Mouse (Mus musculus) stomach, postnatal 0 days (tissue): ENCODE results near the gene Acadm. TPM values are rescaled to one million over a fixed set of nuclear protein-coding genes. Genes with fewer than 3 reads are reported as not detected.

Source experiments
- ATAC-seq: fragments of 200-750 bp; cut with Nextera tagmentation; 2 replicates; pipeline ENCODE4 v1.8.0; 2017; ENCODE audit not compliant: low FRiP score, low TSS enrichment
- DNase-seq: peaks from one replicate; pipeline ENCODE4 v3.0.0-alpha.2; 2016; ENCODE audit warnings: low spot score
- H3K27ac ChIP-seq: fragments of 300-500 bp; sonication (generic); replicated peaks from 2 replicates; pipeline ENCODE4 v1.5.1; 2014; ENCODE audit warnings: mild to moderate bottlenecking, control low read depth
- H3K27me3 ChIP-seq: fragments of 300-500 bp; sonication (generic); 2 replicates; pipeline ENCODE4 v1.6.1; 2014; ENCODE audit warnings: low read length; ENCODE audit not compliant: control insufficient read depth, insufficient read depth
- H3K36me3 ChIP-seq: fragments of 300-500 bp; sonication (generic); 2 replicates; pipeline ENCODE4 v1.6.1; 2014; ENCODE audit warnings: low read length, mixed read lengths; ENCODE audit not compliant: control insufficient read depth, insufficient read depth
- H3K4me1 ChIP-seq: fragments of 300-500 bp; sonication (generic); replicated peaks from 2 replicates; pipeline ENCODE4 v1.6.1; 2014; ENCODE audit warnings: antibody characterized with exemption; ENCODE audit not compliant: control insufficient read depth, insufficient read depth
- H3K4me2 ChIP-seq: fragments of 300-500 bp; sonication (generic); replicated peaks from 2 replicates; pipeline ENCODE4 v1.6.1; 2014; ENCODE audit warnings: low read depth, mild to moderate bottlenecking, control low read depth, moderate library complexity
- H3K4me3 ChIP-seq: fragments of 300-500 bp; sonication (generic); 2 replicates; pipeline ENCODE4 v1.5.1; 2014; ENCODE audit warnings: low read depth, low read length, control low read depth
- H3K9ac ChIP-seq: fragments of 300-500 bp; sonication (generic); 2 replicates; pipeline ENCODE4 v1.6.1; 2014; ENCODE audit warnings: mild to moderate bottlenecking, low read length, control low read depth, mixed read lengths
- H3K9me3 ChIP-seq: fragments of 300-500 bp; sonication (generic); 2 replicates; pipeline ENCODE4 v1.6.1; 2016; ENCODE audit warnings: low read length; ENCODE audit not compliant: control insufficient read depth
- CTCF ChIP-seq: IDR thresholded peaks from 2 replicates; pipeline ENCODE4 v1.5.1; 2016; ENCODE audit warnings: antibody characterized with exemption, low read depth, mild to moderate bottlenecking, moderate library complexity
- EP300 ChIP-seq: optimal IDR thresholded peaks from 2 replicates; pipeline ENCODE3; 2016; ENCODE audit warnings: antibody characterized with exemption
- WGBS: fragments of 180-500 bp; shearing (Covaris S2); extraction: QIAGEN DNeasy Blood & Tissue Kit; methylation state at CpG from one replicate; pipeline ENCODE4 v1.1.7; 2014; 5-methylcytosine and 5-hydroxymethylcytosine counted together
- polyA plus RNA-seq: library from polyadenylated mRNA; unstranded; fragments of >200 nt; fragmentation: Nextera tagmentation; extraction: Ambion mirVana; gene quantifications from 2 replicates; pipeline ENCODE4 v1.2.1, GENCODE M21; 2015

Acadm gene
- polyA plus RNA-seq, 1 experiment from 2014 or later, result 85.5 TPM

DNA sequence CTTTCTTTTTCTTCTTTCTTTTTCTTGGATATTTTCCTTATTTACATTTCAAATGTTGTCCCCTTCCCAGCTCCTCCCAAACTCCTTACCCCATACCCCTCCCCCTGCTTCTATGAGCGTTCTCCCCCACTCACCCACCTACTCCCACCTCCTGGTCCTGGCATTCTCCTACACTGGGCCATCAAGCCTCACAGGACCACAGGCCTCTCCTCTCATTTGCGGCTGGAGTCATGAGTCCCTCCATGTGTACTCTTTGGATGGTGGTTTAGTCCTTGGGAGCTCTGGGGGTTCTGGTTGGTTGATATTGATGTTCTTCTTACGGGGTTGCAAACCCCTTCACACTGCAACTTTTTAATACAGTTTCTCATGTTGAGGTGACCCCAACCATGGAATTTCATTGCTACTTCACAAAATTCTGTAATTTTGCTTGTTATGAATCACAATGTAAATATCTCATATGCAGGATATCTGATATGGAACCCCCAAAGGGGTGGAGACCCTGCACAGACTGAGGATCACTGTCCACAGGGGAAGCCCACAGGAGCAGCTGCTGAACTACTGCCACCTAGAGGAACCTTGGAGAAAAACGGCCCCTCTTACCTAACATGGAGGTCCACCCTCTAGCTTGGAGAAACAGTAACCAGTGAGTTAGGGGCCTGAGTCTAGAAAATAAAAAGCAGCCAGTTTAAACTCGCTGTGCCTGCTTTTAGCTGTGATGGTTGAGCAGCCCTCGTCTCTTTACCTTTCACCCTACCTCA, 17.4 kb upstream of the Acadm start:
- Histone ChIP-seq H3K9me3 (no peaks in the 10 kb centered on the region), H3K4me1 (no peaks in the 10 kb centered on the region), H3K27me3 (no peaks in the 10 kb centered on the region), H3K4me2 (no peak overlapping the region), H3K27ac (no peak overlapping the region), H3K36me3 (no peaks in the 10 kb centered on the region), H3K9ac (no peak overlapping the region), H3K4me3 (no peak overlapping the region)
- 67% methylated on average over 6 of the region's 6 CpGs for WGBS
- peak; percentile 66 for TF ChIP-seq CTCF
- no peak for TF ChIP-seq EP300
- no peak for ATAC-seq
- DNase-seq, result no peak

DNA sequence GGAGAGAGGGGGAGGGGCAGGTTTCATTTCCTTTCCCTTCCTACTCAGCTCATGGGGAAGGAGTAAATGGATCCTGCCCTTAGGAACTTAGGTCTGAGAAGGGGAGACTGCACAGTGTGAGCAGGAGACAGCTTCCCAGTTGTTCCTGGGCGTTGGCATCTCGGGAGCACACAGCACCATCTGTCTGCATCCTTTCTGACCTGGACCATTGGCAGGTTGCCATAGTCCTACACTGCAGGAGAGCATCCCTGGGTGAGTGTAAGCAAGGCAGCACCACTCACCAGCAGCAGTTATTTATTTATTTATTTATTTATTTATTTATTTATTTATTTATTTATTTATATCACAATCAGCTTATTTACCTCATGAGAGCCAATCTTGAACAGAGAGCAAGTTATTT, 16.5 kb upstream of the Acadm start:
- H3K9ac ChIP-seq, result no peak overlapping the region
- ATAC-seq (no peak), DNase-seq (no peak)
- H3K4me3 ChIP-seq, result no peak overlapping the region
- H3K4me1 ChIP-seq, result no peaks in the 10 kb centered on the region
- 66% methylated on average over 2 of the region's 2 CpGs for WGBS
- no peaks in the 10 kb centered on the region for H3K27me3 ChIP-seq
- no peaks in the 10 kb centered on the region for H3K9me3 ChIP-seq
- no peak overlapping the region for H3K4me2 ChIP-seq
- TF ChIP-seq EP300, result no peak
- TF ChIP-seq CTCF, result no peak
- H3K27ac ChIP-seq, result no peak overlapping the region
- no peaks in the 10 kb centered on the region for H3K36me3 ChIP-seq

DNA sequence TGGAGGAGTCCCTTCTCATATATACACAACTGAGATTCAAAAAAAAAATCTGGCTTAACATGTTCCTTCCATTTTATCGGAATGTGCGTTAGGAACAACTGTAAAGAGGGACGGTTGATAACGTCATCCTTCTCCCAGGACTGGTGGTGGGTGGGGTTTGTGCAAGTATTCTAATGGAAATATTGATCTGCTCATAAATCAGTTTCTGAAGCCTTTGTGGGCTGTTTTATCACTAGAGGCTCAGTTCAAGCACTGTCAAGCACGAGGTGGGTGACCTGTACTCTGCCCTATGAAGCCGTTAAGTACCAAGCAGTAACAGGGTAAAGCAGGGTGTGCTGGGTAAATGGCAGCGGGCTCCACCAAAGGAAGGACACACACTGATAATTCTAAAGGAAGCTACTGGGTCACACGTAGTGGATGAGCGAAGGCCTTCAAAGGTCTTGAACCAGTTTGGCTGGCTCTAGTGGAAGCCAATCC, 15.3 kb upstream of the Acadm start:
- Histone ChIP-seq H3K27ac (no peak overlapping the region), H3K9ac (no peak overlapping the region), H3K4me3 (no peak overlapping the region), H3K27me3 (no peaks in the 10 kb centered on the region), H3K4me1 (no peaks in the 10 kb centered on the region), H3K36me3 (no peaks in the 10 kb centered on the region), H3K4me2 (no peak overlapping the region), H3K9me3 (no peaks in the 10 kb centered on the region)
- 67% methylated on average over 9 of the region's 9 CpGs for WGBS
- ATAC-seq (no peak), DNase-seq (no peak)
- TF ChIP-seq CTCF (no peak), EP300 (no peak)

DNA sequence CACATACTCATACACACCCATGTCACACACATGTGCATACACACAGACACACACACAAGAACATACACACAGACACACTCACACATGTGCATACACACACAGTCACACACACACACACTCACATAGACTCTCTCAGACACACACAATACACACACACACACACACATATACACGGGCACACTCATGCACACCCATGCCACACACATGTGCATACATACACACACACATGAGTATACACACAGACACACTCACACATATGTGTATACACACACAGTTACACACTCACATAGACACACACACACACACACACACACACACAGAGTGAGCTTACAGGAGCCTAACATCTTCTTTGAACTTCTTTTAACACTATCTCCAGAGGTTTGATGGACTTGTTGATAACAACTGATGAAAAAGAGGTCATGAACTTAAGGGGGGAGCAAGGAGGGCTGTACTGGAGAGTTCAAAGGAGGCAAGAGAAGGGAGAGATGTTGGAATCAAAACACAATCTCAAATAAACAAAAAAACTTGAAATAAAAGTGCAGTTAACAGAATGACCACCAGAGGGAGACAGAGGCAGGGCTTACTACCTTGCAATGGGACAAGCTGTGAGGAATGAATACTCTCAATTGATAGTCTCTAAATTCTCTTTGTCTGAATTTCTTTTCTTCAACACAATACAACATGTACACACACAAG, 14.8 kb upstream of the Acadm start:
- peak; percentile 51; the same call in 1 of the 2 replicates for ATAC-seq
- TF ChIP-seq EP300 (no peak), CTCF (peak; percentile 96)
- no peak overlapping the region for H3K9ac ChIP-seq
- H3K4me2 ChIP-seq, result no peak overlapping the region
- H3K27me3 ChIP-seq, result no peaks in the 10 kb centered on the region
- no peak overlapping the region for H3K4me3 ChIP-seq
- H3K4me1 ChIP-seq, result no peaks in the 10 kb centered on the region
- DNase-seq, result no peak
- WGBS, result 97% methylated on average over 1 of the region's 1 CpGs
- H3K27ac ChIP-seq, result no peak overlapping the region
- no peaks in the 10 kb centered on the region for H3K9me3 ChIP-seq
- H3K36me3 ChIP-seq, result no peaks in the 10 kb centered on the region

DNA sequence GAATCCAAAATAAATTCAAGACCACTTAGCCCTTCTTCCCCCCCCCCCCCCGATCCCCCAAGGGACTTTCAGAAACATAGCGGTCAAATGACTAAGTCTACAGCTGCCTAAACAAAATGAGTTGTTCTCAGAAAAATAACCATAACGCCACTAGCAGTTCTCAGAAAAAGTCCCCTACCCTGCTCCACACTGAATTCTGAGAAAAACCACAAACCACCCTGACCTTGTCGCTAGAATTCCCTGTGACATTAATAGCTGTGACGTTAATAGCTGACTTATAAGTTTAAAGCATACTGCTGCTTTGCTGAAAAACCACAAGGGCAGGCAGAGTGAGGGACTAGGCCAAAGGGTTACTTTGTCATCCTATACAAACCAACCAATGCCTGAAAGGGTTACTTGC, 13.5 kb upstream of the Acadm start:
- WGBS, result 79% methylated on average over 5 of the region's 5 CpGs

DNA sequence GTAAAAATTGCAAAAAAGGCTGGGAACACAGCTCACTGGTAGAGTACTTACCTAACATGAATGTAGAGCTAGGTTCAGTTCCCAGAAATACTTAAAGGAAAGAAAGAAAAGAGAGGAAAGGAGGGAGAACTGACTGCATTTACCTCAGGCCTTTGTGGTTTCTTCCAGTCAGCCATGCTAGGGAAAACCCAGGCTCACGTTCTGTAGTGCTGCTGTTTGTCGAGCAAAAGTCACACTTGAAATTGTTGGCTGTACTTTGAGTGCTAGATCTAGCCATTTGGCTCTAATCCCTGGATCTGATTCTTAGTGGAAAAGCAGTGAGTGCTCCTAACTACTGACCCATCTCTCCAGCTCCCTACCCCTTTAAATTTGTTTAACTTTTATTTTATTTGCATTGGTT, 3.7 kb upstream of the Acadm start:
- TF ChIP-seq CTCF (no peak), EP300 (no peak)
- H3K36me3 ChIP-seq, result no peaks in the 10 kb centered on the region
- no peak overlapping the region for H3K27ac ChIP-seq
- WGBS, result 54% methylated on average over 2 of the region's 2 CpGs
- H3K9ac ChIP-seq, result no peak overlapping the region
- H3K4me3 ChIP-seq, result no peak overlapping the region
- H3K9me3 ChIP-seq, result no peaks in the 10 kb centered on the region
- ATAC-seq, result no peak
- DNase-seq, result no peak
- no peak overlapping the region for H3K4me2 ChIP-seq
- no peaks in the 10 kb centered on the region for H3K4me1 ChIP-seq
- no peaks in the 10 kb centered on the region for H3K27me3 ChIP-seq

More for the DNA sequence above, 13.5 kb upstream of the Acadm start:
- TF ChIP-seq EP300 (no peak), CTCF (no peak)
- H3K4me3 ChIP-seq, result no peak overlapping the region
- ATAC-seq, result no peak
- no peaks in the 10 kb centered on the region for H3K36me3 ChIP-seq
- DNase-seq, result no peak
- no peak overlapping the region for H3K27ac ChIP-seq
- H3K4me1 ChIP-seq, result no peaks in the 10 kb centered on the region
- no peaks in the 10 kb centered on the region for H3K9me3 ChIP-seq
- H3K4me2 ChIP-seq, result no peak overlapping the region
- no peak overlapping the region for H3K9ac ChIP-seq
- no peaks in the 10 kb centered on the region for H3K27me3 ChIP-seq
